Mouse (Mus musculus) neural tube, embryonic 12.5 days (tissue): ENCODE measurements around the gene Cttnbp2nl. TPM values are rescaled to one million over a fixed set of nuclear protein-coding genes. Genes with fewer than 3 reads are reported as not detected.

ENCODE experiments used
- ATAC-seq: fragments of 200-750 bp; cut with Nextera tagmentation; 2 replicates; pipeline ENCODE4 v1.8.0; 2017; ENCODE audit warnings: low read depth, mild to moderate bottlenecking, moderate TSS enrichment, moderate library complexity; ENCODE audit not compliant: low FRiP score
- H3K27ac ChIP-seq: fragments of 300-500 bp; sonication (generic); 2 replicates; pipeline ENCODE4 v1.5.1; 2016
- H3K27me3 ChIP-seq: fragments of 300-500 bp; sonication (generic); replicated peaks from 2 replicates; pipeline ENCODE4 v1.6.1; 2016; ENCODE audit warnings: mild to moderate bottlenecking
- H3K36me3 ChIP-seq: fragments of 300-500 bp; sonication (generic); 2 replicates; pipeline ENCODE4 v1.6.1; 2016; ENCODE audit warnings: mild to moderate bottlenecking
- H3K4me1 ChIP-seq: fragments of 300-500 bp; sonication (generic); 2 replicates; pipeline ENCODE4 v1.6.1; 2016
- H3K4me2 ChIP-seq: fragments of 300-500 bp; sonication (generic); replicated peaks from 2 replicates; pipeline ENCODE4 v1.6.1; 2016; ENCODE audit warnings: mild to moderate bottlenecking
- H3K4me3 ChIP-seq: fragments of 300-500 bp; sonication (generic); 2 replicates; pipeline ENCODE4 v1.5.1; 2016
- H3K9ac ChIP-seq: fragments of 300-500 bp; sonication (generic); 2 replicates; pipeline ENCODE4 v1.6.1; 2016; ENCODE audit warnings: mild to moderate bottlenecking
- H3K9me3 ChIP-seq: fragments of 300-500 bp; sonication (generic); 2 replicates; pipeline ENCODE4 v1.6.1; 2016; ENCODE audit warnings: mild to moderate bottlenecking
- WGBS: fragments of 180-500 bp; shearing (Covaris S2); methylation state at CpG from one replicate; pipeline ENCODE4 v1.1.7; 2016; 5-methylcytosine and 5-hydroxymethylcytosine counted together
- polyA plus RNA-seq: library from polyadenylated mRNA; unstranded; fragments of >200 nt; fragmentation: Nextera tagmentation; extraction: Ambion mirVana; gene quantifications from 2 replicates; pipeline ENCODE4 v1.2.1, GENCODE M21; 2016

The Cttnbp2nl gene
- polyA plus RNA-seq, 1 experiment from 2014 or later, result 61.5 TPM

DNA sequence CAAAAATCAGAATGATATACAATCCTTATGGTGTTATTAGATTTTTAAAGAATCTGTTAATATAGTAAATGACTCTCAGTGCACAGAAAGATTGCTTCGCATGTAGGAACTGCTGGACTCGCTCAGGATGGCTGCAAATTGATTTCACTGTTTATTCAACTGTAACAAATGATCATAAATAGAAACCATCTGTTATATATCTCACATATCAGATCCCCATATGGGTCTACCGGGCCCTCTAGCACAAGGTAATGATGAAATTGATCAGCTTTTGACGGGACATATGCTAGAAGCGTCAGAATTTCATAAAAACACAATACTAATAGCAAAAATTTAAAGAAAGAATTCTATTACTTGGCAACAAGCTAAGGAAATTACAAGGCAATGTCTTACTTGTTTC lies 73.2 kb downstream of the Cttnbp2nl start:
- Histone ChIP-seq H3K4me1 (no peaks in the 10 kb centered on the region), H3K36me3 (no peaks in the 10 kb centered on the region), H3K9ac (no peak overlapping the region), H3K4me3 (no peak overlapping the region), H3K27ac (no peak overlapping the region), H3K4me2 (no peak overlapping the region), H3K9me3 (no peaks in the 10 kb centered on the region), H3K27me3 (no peaks in the 10 kb centered on the region)
- ATAC-seq, result no peak
- WGBS, result 68% methylated on average over 5 of the region's 5 CpGs

DNA sequence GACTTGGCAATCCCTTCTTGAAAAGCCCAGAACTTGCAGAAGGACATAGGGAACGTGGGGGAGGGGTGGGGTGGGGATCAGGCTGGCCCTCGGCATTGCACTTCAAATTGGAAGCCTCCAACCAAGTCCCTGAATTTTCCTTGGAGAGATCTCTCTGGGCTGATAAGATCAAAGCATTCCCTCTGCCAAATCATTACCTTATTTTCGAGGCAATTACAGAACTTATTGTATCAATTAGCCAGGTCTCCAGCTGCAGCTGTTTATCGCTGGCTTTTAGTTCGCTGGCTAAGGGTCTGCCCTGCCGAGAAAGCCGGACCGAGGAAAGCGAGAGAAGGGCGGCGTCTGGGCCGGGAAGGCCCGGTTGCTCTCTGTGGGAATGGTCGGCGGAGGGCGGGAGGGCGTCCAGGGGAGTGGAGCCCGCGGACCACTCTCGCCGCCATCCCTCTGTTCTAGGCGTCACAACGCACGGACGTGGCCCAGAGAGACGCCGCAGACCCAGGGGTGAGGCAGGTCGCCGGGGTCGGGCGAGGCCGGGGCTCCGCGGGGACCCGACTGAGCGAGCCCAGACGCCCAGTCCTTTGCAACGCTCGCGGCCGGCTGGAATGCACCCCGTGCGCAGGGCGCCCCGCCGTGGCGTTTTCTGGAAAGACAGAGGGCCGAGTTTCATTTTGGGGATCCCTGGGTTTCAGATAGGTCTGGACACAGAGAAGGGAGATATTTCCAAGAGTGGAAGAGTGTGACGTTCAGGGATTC lies 85.2 kb downstream of the Cttnbp2nl start:
- WGBS, result under 1% methylated on average over 49 of the region's 49 CpGs
- ATAC-seq, result peak; percentile 64
- H3K4me2 ChIP-seq, result peak overlapping the region; percentile 73
- H3K27ac ChIP-seq, result no peak overlapping the region
- H3K4me3 ChIP-seq, result peak overlapping the region; percentile 51
- H3K36me3 ChIP-seq, result no peaks in the 10 kb centered on the region
- no peaks in the 10 kb centered on the region for H3K9me3 ChIP-seq
- H3K4me1 ChIP-seq, result peaks cover 8% of the 10 kb centered on the region
- H3K27me3 ChIP-seq, result peaks cover 32% of the 10 kb centered on the region
- H3K9ac ChIP-seq, result peak overlapping the region; percentile 60

DNA sequence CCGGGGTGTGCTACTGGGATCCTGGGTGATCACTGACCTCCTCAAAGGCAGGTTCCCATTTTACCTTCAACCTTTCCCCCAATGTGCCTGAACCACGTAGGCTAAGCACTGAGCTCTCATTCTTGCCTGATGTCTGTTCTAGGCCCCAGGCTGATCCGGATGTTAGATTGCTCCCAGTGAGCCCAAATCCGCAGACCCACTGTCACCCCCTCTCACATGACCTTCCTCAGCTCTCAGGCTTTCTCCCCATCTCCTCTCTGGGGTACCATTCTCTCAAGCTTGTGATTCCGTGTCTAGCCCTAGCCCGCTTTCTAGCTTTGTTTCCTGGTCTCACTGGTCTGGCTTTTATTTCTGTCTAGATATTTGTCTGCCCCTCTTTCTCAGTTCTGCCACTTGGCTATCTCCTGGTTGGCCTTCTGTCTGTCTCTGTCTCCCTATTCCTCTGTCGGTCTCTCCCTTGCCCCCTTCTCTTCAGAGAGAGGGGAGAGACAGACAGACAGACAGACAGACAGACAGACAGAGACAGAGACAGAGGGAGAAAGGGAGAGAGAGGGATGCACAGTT lies 86.9 kb downstream of the Cttnbp2nl start:
- no peak for ATAC-seq
- no peak overlapping the region for H3K4me3 ChIP-seq
- H3K36me3 ChIP-seq, result no peaks in the 10 kb centered on the region
- no peak overlapping the region for H3K4me2 ChIP-seq
- H3K27me3 ChIP-seq, result peaks cover 48% of the 10 kb centered on the region
- no peak overlapping the region for H3K27ac ChIP-seq
- H3K9me3 ChIP-seq, result no peaks in the 10 kb centered on the region
- H3K9ac ChIP-seq, result no peak overlapping the region
- WGBS, result 83% methylated on average over 7 of the region's 7 CpGs
- peaks cover 23% of the 10 kb centered on the region for H3K4me1 ChIP-seq

DNA sequence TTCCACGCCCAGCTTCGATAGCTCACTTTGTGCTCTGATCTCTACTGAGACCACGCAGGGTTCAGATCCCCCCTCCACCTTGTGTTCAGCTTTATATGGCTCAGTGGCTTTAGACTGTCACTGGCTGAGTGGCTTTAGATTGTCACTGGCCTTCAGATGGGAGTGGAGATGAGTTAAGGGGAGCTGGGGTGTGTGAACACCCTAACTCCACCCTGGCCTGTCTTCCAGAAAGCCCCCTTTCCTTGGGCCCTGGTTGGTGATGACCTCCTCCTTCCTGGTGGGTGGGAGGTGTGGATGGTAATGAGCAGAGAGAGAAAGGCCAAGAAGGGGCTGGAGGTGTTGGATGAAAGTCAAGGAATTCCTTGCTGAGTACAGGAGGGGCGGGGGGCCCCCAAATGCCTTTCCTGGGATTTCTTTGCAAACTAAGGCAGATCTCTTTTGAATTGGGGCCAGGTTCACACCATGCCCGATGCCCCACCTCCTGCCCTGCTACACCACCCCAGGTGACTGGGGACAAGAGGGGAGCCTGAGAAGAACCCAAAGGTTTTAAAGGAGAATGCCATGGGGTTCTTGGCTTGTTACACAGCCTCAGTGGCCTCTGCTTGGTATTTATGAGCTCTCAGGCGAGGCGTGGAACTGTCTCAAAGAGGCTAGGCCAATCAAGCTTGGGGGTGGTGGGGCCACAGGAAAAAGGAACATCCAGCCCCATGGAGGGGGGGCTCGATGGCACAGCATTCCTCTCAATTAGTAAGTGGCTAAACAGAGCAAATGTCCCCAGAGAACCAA lies 87.7 kb downstream of the Cttnbp2nl start:
- Histone ChIP-seq H3K9me3 (no peaks in the 10 kb centered on the region), H3K9ac (no peak overlapping the region), H3K4me1 (peaks cover 24% of the 10 kb centered on the region), H3K27me3 (peaks cover 56% of the 10 kb centered on the region), H3K4me3 (no peak overlapping the region), H3K27ac (no peak overlapping the region), H3K36me3 (no peaks in the 10 kb centered on the region), H3K4me2 (no peak overlapping the region)
- no peak for ATAC-seq
- 65% methylated on average over 8 of the region's 8 CpGs for WGBS

DNA sequence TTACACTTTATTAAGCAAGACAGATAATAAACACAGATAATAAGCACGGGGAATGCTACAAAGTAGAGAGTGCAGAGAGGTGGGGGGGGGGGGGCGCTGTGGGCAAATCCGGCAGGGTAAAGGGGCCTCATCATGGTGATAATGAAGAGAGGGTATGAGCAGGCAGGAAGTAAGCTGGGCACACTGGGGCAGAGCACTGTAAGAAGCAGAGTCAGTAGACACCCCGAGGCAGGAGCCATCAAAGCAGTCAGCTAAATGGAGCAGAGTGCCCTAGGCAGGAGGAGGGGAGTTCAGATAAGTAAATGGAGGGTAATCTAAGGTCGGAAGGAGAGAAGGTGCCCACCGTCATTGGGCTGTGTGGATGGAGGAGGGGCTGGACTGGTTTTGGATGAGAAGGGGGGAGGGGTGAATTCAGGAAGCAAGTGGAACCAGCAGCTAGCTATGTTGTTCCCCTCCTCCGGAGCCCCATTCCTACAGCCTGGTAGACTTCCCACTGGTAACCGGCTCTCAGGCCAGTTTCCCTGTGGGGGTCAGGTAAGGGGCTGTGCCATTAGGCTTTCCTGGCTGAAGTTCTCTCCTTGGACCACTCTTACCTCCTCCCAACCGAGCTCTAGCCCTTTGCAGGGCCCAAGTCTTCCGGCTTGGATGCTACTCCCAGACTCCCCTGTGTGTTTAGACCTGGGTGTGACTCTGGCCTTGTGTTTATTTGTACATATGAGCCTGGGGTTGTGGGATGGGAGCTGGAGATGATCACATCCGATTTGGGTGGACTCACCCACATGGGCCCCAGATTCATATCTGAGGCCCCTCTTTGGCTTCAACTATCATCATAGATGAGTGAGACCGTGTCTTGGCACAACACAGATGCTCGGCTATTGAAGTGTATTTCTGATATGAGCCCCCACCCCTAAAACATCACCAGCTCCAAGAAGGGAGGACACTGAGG lies 89.3 kb downstream of the Cttnbp2nl start:
- H3K9ac ChIP-seq, result no peak overlapping the region
- H3K9me3 ChIP-seq, result no peaks in the 10 kb centered on the region
- no peak overlapping the region for H3K27ac ChIP-seq
- H3K27me3 ChIP-seq, result peaks cover 73% of the 10 kb centered on the region
- WGBS, result 28% methylated on average over 13 of the region's 13 CpGs
- H3K4me3 ChIP-seq, result no peak overlapping the region
- H3K4me2 ChIP-seq, result peak overlapping the region; percentile 4; the same call in 1 of the 2 replicates
- H3K36me3 ChIP-seq, result no peaks in the 10 kb centered on the region
- peaks cover 24% of the 10 kb centered on the region for H3K4me1 ChIP-seq
- no peak for ATAC-seq

DNA sequence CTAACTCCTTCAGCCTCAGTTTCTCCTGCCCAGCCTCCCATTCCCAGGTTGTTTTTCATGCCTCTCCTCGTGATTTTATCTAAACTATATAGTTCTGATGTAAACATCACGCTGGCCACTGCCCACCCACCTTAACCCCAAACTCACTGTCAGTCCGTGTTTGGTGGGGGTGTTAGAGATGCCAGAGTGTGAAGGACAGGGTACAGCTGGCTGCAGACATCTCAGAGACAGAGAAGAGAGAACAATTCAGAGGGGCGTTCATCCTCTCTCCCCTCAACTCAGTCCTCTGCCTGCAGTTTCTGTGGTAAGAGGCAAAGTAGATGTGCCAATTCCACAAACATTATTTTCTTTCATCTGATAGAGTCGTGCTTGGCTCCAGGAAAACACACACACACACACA lies 90.1 kb downstream of the Cttnbp2nl start:
- peaks cover 76% of the 10 kb centered on the region for H3K27me3 ChIP-seq
- H3K36me3 ChIP-seq, result no peaks in the 10 kb centered on the region
- no peak overlapping the region for H3K4me2 ChIP-seq
- no peak for ATAC-seq
- H3K9me3 ChIP-seq, result no peaks in the 10 kb centered on the region
- H3K4me1 ChIP-seq, result peaks cover 24% of the 10 kb centered on the region
- WGBS, result 11% methylated on average over 5 of the region's 5 CpGs
- no peak overlapping the region for H3K27ac ChIP-seq
- H3K4me3 ChIP-seq, result no peak overlapping the region
- no peak overlapping the region for H3K9ac ChIP-seq

DNA sequence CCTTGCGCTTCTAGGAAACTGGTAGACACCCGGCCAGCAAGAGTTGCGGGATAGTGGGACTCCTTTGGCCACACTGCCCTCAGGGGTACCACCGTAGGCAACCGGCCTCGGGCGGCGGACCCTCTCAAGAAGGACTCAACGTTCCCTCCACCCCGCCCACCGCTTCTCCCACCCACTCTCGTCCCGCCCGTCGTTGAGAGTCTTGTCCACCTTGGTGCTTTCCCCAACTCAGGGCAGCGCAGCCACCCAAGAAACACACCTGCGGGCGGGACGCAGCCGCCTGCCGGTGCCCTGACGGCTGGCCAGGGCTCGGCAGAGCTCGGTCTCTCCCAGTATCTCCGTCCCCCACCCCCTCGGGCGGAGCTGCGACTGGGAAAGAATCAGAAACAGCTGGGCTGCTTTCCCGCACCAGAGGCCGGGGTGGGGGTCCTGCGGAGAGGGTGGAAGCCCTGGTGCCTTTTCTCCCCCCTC lies 90.8 kb downstream of the Cttnbp2nl start:
- H3K4me2 ChIP-seq, result peak overlapping the region; percentile 84
- 1% methylated on average over 31 of the region's 31 CpGs for WGBS
- H3K9ac ChIP-seq, result peak overlapping the region; percentile 17; the same call in 1 of the 2 replicates
- ATAC-seq, result peak; percentile 17; the same call in 1 of the 2 replicates
- H3K27ac ChIP-seq, result no peak overlapping the region
- H3K4me1 ChIP-seq, result peaks cover 24% of the 10 kb centered on the region
- peak overlapping the region; percentile 50 for H3K4me3 ChIP-seq
- H3K27me3 ChIP-seq, result peaks cover 76% of the 10 kb centered on the region
- no peaks in the 10 kb centered on the region for H3K36me3 ChIP-seq
- H3K9me3 ChIP-seq, result no peaks in the 10 kb centered on the region

DNA sequence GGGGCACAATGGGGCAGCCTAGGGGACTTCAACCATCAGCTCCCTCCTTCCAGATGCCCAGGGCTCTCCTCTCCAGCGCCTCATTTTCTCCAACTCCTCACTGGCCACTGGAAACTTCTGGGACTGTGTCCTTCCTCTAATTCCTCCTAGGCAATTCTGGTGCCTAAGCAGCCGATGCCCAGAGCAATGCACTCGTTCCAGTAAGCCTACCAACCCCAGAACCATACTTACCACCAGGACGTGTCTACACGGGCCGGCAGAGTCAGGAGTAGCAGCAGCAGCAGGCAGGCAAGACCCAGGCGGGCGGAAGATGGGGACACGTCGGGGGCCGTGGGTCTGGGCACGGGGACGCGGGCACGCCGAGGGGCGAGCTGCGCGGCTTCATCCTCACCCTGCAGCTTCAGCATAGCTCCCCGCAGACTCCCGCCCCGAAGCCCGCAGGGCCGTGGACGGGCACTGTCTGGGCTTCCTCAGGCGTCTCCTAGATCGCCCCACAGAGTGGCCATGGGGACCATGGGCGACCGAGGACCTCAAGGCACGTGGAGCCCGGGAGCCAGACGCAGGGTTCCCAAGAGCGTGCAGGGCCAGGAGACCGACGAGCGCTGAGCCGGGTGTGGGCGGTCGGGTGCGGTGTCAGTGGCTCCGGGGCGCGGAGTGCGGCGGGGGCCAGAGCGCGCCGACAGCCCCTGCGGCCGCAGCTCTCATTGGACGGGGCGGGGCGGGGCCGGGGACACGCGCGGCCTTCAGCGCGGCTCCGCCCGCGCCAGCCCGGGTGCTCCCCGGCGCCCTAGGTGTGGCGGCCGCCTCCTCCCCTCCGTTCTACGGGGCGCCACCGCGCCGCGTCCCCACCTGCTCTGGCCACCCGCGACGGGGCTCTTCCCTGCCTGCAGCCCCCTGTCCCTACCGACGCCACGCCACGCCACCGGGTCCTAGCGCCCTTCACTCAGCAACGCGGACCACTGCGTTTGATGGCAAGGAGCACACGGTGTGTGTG lies 91.6 kb downstream of the Cttnbp2nl start, which contains the start of gene Wnt2b:
Wnt2b (minus strand) TSS at position 856 of the 994 bp plus-strand sequence.
- Histone ChIP-seq H3K4me2 (peak within 1 kb of the TSS; percentile 84), H3K27ac (no peak within 1 kb of the TSS)
- peak; percentile 49 for ATAC-seq

DNA sequence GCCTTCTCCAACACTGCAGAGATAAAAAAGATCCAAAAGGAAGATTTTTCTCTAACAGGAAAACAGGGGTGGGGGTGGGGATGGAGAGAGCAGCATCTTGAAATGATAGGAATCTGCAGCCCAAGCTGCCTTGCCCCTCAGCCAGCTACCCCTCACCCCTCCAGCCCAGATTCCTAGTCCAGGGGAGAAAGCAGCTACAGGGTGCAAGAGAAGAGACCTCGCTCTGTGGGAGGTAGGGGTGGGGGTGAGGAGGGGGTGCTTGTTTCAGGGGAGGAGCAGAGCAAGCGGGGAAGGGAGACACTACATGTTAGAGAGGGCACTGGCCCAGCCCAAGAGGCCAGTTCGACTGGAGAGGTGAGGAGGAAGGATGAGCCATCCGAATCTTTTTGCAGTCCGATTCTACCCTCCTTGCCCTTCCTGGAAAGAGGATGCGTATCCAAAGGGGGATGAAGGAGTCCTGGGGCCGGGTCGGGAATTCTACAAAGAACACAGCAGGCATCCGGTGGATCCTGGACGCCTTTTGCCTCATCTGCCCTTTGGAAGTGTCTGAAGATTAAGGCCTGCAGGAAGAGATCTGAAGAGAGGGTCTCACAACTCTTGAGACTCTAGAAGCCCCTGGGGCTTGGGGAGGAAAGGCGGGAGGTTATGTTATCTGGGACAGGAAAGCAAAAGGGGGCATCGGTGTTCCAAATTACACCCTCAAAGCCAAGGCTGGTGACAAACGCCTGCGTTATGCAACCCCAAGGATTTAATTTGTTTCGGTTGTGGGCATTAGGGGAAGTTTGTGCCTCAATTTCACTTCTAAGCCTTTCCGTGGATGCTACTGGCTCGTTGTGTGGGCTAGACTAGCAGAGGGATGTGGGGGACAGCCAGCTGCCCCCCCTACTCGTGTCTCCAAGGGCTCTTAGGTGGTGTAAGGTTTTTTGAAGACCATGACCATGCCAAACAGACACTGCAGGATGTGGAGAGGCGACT lies 92.6 kb downstream of the Cttnbp2nl start:
- no peak for ATAC-seq
- H3K9me3 ChIP-seq, result no peaks in the 10 kb centered on the region
- peaks cover 5% of the 10 kb centered on the region; the same call in 1 of the 2 replicates for H3K36me3 ChIP-seq
- peak overlapping the region; percentile 84; the same call in 1 of the 2 replicates for H3K4me2 ChIP-seq
- H3K27me3 ChIP-seq, result peaks cover 64% of the 10 kb centered on the region
- no peak overlapping the region for H3K4me3 ChIP-seq
- no peak overlapping the region for H3K27ac ChIP-seq
- H3K4me1 ChIP-seq, result peaks cover 24% of the 10 kb centered on the region
- WGBS, result 11% methylated on average over 19 of the region's 19 CpGs
- 0 out of 2 replicates have a peak overlapping the region, but pooled peaks have one; percentile 58 for H3K9ac ChIP-seq

More for the DNA sequence above, 91.6 kb downstream of the Cttnbp2nl start, which contains the start of gene Wnt2b:
- Histone ChIP-seq H3K36me3 (peaks cover 2% of the 10 kb centered on the region; the same call in 1 of the 2 replicates), H3K27me3 (peaks cover 73% of the 10 kb centered on the region), H3K9me3 (no peaks in the 10 kb centered on the region), H3K9ac (peak within 1 kb of the TSS; percentile 58), H3K4me1 (peaks cover 24% of the 10 kb centered on the region), H3K4me3 (peak within 1 kb of the TSS; percentile 50)
- 1% methylated on average over 77 of the region's 87 CpGs for WGBS
